Mouse (Mus musculus) layer of hippocampus, adult 9-11 months (tissue): Measurements from ENCODE around the gene Cdkn2d.
A peak's percentile ranks its signal among the peaks of the same experiment; 100 is the strongest.
"Not testable (repeated sequence)": the region's sequence is repeated elsewhere in the genome, so short reads cannot be mapped to it uniquely, and the experiment has no call there.

ENCODE experiments used
- DNase-seq: peaks from one replicate; pipeline ENCODE4 v3.0.0; 2022

The Cdkn2d gene

DNA sequence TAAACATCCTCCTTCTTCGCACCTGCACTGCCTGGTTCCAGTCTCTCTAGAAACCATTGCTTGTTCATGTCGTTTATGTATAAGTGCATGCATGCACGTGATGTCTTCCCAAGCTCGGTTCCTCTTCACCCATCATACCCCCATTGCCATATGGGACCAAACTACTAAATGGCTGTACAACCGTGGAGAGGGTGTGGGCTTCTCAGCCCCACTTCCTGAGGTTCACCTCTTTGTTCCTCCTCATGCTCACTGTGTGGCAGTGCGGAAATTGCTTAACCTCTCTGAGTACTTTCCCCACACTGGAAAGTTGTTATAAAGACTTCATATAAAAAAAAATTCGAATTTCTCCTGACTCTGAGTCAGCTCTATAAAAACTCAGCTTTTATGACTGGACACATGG, 25.5 kb upstream of the Cdkn2d start:
- no peak for DNase-seq

DNA sequence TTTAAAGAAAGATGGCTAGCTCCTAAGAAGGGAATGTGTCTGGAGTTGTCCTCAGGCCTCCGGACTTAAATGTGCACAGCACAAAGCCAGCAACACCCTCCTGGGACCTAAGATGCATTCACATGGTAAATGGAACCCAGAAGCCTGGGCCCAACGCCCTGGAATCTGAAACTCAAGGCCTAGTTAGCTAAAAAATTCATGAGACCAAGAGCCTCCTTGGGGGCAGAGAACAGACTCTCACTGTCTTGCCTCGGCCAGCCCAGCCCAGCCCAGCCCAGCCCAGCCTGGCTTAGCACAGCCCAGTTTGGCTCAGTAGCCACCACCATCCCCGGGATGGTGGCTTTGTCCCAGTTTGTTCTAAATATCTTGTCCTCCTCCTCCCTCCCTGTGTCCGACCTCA, 24.2 kb upstream of the Cdkn2d start:
- DNase-seq: no peak

DNA sequence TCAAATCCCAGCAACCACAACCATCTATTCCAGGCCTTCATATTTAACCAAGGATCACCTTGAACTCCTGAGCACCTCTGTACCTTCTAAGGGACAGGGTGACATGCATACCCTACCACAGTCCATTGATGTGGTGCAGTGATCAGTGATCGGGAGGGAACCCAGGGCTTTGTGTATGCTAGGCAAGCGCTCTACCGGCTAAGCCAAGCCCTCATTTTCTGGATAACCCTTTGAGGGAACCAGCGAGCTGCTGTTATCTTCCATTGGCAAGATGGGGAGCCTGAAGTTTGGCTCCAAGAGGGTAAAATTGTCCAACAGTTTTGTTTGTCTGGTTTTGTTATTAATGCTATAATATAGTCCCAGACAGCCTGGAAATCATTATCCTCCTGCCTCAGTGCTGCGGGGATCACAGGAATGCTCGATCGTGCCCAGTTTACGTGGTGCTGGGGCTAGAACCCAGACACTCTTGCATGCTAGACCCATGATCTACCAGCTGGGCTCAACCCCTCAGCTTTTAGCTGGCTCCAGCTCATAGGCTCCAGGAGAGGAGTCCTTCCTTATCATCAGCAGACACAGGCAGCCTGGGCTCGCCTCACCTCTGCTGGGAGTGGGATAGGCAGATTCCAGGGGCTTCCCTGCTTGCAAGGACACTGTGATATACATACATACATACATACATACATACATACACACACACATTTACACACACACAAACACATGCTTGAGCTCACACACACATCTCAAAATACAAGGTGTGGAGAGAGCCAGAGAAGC, 23.3 kb upstream of the Cdkn2d start:
- DNase-seq: no peak

DNA sequence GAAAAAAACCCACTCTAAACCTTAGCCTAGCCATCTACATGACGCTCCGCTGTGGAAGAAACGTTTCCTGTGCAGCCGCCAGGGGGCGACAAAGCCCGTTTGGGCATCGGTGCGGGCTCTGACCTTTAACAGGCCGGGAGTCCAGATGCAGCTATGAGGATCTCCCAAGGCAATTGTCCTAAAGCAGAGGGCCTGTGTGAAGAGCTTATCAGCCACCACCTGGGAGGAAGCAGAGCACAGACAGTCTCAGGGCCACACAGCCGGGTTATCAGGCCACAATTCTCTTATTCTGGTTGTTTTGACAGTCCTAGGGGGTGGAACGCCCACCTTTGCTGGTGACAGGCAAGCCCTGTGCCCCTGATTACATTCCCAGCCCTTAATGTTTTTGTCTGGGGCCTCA, 22.2 kb upstream of the Cdkn2d start:
- DNase-seq: peak; percentile 69

DNA sequence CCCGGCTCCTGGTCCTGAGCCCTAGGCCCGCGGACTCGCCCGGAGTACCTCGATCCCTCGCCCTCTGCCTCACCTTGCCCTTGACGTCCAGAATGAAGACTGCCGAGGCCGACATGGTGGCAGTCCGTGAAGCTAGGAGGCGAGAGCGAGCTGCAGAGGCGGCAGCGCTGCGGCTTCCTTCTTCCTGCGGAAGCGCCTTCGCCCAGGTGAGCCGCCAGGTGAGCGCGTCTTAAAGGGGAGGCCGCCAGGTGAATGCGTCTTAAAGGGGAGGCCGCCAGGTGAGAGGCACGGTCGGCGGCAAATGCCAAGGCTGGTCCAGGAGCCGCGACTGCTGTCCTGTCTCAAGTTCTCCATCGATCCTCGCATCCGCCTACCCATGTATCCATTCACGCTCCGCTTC, 20.9 kb upstream of the Cdkn2d start, which contains the start of gene Ap1m2:
Ap1m2 (minus strand) TSS at position 204 of the 400 bp plus-strand sequence.
- no peak for DNase-seq

DNA sequence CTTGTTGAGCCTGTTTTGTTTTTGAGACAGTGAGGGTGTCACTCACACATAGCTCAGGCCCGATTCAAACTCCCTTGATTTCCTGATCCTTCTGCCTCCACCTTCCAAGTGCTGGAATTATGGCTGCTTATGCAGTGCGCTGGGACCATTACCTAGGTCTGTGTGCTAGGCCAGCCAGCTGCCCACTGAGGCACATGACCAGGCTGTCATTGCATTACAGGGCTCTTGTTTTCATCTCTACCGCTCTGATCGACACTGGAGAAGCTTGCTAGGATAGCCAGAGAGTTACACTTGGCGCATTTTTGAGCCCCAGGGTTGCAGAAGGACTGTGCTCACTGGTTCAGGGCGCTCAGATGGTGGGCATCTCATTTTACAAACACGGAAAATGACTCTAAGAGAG, 20.5 kb upstream of the Cdkn2d start:
- DNase-seq: no peak

DNA sequence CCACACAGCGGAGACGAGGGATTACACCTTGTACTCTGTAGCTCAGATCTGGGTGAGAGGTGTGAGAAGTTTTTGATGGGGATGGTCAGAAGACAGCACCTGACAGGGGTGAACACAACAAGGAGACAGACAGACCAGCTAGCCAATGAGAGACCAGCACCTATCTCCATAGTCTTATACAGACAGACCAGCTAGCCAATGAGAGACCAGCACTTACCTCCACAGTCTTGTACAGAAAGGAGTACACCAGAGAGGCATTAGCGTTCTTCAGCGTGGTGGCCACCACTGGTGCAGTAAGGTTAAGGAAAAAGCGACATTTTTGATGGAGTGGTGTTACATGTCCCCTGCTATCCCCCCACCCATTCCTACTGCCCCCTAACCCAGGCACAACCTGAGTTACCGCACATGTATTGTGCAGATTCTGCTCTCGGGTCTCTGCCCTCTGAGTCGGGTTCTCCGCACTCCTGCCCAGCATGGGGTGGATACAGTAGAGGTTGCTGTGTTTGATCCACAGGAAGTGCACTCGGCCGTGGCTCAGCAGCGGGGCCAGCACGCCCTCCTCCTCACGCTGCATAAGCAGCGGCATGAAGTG, 18.0 kb upstream of the Cdkn2d start:
- DNase-seq: no peak

DNA sequence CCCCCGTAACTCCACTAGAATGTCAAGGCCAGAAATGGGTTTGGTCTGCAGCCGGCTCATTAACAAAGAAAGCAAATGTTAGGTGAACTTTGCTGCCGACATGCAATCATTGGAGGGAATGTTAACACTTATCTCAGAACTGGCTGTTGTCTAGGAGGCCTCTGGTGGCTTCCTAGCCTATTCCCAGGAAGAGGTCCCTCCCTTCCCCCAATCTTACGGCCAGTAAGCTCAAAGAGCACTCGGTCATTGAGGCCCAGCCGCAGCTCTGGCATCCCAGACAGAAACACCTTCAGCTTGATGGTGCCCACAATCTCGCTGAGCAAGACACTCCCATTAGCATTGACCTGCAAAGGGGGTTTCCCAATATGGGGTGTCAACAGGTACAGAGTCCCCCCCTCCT, 13.9 kb upstream of the Cdkn2d start:
- DNase-seq: no peak

DNA sequence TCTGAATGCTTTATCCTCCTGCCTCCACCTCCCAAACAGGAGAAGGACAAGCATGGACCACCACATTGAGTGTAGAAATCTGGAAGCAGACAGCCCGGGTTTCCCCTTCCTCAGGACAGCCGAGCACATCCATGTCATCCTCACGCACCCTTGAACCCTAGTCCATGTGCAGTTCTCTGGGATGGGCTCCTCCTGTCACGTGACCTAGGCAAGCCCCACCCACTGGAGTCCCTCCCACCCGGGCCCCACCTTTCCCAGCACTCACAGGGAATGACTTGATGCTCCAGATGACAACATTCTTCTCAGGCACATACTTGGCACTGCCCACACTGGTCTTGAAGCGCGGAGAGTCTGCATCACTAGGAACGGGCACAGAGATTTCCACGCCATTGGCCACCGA, 7.8 kb upstream of the Cdkn2d start:
- DNase-seq: no peak

DNA sequence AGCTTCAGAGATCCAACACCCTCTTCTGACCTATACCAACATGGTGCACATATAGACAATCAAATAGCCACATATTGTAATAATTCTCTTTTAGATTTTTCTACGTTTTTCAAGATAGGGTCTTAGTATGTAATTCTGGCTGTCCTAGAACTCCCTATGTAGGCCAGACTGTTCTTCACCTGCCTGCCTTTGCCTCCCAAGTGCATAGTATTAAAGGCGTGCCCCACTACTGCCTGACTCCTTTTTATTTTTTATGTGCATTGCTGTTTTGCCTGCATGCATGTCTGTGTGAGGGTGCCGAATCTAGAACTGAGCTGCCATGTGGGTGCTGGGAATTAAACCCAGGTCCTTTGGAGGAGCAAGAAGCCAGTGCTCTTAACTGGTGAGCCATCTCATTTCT, 1.1 kb upstream of the Cdkn2d start:
- DNase-seq: no peak

DNA sequence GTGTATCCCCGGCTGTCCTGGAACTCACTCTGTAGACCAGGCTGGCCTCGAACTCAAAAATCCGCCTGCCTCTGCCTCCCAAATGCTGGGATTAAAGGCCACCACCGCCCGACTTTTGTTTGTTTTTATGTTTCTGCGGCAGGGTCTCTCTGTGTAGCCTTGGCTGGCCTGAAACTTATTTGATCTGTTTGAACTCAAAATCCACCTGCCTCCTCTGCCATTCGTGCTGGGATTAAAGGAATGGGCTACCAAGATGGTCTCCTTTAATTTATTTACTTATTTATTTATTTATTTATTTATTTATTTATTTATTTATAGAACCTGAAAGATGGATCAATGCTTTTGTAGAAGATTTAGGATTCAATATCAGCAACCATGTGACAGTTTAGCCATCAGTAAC, 661 bp upstream of the Cdkn2d start:
- not testable (repeated sequence) for DNase-seq

DNA sequence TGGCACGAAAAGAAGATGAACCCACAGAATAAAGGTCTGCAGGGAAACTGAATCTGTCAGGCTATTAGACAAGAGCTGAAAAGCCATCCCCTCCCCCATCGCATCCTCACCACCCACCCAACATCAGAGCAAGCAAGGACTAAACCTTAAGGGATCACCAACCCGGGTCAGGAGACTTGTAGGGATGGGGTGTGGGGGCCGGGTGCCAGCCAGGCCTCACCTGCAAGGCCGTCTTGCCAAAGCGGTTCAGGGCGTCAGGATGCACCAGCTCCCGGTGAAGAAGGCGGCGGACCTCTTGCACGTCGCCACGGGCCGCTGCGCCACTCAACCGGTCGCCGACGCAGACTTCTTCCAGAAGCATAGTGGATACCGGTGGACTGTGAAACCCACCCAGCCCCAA, 618 bp downstream of the Cdkn2d start:
- no peak for DNase-seq

DNA sequence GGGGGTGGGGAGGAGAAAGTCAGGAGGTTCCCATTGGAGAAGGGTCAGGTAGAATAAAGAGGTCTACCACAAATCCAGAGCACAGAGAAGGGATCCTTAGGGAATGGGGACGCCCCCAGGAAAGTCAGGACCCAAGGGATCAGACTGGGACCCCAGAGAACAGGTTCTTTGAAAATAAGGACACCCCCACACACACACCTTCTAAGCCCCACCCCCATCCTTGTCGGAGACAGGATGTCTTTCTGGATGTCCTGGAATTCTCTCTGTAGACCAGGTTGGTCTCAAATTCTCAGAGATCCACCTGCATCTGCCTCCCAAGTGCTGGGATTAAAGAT, 1.9 kb downstream of the Cdkn2d start:
- no peak for DNase-seq

DNA sequence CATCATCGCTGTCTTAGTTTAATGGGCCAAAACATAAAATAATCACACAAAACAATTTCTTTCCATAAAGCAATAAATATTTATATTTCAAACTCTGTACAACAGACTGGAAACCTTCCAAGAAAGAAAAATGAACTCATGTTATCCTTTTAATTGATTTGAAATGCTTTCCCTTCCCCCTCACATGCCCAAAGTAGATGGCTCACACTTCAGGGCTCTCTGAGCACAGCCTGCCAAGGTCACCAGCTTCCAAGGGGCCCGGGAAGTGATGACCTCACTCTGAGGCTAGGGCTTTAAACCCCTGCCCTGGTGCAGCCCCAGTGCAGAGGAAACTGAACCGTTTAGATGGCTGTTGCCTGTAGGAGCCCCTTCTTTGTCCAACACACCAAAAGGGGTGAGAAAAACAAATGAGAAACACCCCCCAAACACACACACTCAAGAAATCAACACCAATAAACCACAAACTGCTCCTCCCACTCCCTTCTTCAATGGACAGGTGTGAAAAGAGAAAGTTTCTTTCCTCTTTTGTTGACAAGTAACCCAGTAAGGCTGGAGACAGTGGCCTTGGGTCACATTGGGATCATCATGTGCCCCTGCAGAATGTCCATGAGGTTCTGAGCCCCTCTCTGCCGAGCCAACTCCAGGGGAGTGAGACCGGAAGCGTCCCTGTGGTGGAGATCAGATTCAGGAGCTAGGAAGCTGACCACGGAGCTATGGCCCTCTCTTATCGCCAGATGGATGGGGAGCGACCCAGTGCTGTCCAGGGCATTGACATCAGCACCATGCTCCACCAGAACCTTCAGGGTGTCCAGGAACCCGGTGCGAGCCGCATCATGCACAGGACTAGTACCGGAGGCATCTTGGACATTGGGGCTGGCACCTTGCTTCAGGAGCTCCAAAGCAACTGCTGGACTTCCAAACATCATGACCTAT, 2.5 kb downstream of the Cdkn2d start:
- no peak for DNase-seq

DNA sequence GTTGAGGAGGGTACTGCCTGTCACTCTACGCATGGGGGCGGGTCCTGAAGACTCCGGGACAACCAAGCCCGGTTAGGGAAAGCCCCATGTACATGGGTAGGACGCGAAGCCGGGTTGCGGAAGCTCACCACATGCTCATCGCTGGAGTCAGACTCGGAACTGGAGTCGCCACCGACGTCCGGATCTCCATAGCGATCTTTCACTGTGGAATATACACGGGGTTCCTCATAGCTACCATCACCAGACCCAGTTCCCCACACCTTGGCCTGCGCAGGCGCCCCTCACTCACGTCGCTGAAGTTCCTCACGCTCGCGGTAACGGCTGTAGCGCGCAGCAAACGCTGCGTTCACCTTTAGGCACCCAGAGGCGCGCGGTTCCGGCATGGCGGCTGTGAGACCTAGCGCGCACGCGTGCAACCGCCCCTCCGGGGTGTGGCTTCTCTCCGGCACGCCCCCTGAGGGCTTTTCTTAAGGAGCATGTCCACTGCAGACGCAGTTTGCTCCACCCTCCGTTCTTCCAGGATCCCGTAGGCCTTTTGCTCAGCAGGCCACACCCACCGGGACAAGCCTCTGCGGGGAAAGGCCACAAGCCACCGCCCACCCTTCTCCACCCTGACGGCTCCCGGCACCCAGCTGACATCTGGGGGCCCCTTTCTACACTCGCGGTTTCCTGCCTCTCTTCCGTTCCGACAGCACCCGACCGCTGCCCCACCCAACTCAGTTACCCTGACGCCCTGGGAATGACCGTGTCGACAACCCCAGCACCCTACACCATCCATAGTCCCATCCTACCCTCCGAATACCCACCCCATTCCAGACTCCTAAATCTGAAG, 3.4 kb downstream of the Cdkn2d start, which contains the start of gene Kri1:
Kri1 (minus strand) TSS at position 399 of the 832 bp plus-strand sequence.
- peak; percentile 98 for DNase-seq

DNA sequence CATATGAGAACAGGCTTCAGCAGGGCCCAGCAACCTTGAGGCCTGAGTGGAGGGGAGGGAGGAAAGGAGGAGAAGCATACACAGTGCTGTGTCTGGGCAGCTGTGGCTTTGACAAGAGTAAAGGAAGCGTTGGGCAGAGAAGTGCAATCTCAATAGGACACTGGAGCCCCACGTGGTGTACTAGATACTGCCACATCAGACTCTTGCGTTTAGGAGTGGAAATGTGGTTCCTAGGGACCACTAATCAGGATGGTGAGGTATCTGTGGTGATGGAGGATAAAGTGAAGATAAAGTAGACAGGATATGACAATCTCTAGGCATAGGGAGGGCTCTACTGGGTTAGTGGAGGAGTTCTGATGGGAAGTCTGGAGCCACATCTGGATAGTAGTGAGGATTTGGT, 4.5 kb downstream of the Cdkn2d start:
- no peak for DNase-seq

DNA sequence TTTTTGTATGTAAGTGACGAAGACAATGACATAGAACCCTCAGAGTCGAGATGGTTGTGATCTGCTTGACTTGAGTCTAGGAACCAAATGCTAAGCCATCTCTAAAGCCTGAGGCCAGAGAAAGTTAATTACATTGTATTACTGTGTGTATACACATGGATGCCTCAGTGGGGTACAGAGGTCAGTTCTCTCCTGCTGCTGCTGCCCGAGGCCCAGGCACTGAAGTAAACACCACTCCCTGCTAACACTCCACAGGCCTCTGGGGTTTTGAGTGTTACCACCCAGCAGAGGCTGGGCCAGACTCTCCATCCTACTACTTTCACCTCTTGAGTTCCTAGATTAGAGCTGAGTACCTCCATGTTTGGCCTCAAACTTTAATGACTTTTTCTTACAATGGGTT, 7.2 kb downstream of the Cdkn2d start:
- DNase-seq: no peak

DNA sequence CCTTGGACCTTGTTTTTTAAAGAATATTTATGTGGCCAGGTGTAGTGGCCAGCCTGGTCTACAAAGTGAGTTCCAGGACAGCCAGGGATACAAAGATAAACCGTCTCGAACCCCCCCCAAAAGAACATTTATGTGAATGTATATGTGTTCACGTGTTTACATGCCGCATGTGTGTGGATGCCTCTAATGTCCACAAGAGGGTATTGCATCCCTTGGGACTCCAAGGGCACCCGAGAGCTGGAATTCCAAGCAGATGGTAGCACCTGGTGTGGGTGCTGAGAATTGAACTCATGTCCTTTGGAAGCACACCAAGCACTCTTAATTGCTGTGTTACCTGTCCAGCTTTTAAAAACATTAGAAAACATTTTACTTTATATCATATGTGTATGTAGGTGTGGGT, 7.6 kb downstream of the Cdkn2d start:
- no peak for DNase-seq

DNA sequence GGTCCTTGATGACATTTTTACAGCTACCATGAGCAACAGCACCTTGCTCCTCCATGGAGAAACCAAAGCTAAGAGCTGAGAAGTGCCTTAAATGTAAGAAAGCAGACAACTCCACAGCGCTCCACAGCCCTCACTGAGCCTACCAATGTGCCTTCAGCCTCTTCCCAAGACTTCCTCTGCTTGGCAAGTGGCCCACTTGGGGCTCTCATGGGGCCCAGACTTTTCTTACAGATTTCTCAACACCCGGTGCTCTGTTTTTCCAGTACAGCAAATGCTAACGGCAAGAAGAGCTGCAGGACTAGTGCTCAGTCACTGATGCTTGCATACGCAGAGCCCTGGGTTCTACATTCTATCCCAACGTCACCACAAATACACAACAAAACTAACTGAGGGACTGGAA, 13.4 kb downstream of the Cdkn2d start:
- DNase-seq: no peak

DNA sequence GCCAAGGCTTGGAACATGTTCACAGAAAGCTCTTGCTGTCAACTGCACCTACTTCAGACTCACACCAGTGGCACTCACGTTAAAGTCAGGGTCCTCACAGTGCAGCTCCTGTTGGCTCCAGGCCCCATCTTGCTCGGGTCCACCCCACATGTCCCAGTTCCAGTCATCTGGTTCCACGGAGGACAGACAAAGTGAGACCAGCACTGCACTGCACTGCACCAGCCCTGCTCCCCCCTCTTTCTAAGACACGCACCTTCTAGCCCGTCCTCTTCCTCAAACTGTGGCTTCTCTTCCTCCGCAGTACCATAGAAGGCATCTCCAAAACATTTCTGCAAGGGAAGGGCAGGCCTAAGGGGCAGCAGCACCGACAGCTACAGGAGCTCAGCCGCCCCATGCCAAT, 14.9 kb downstream of the Cdkn2d start:
- no peak for DNase-seq

DNA sequence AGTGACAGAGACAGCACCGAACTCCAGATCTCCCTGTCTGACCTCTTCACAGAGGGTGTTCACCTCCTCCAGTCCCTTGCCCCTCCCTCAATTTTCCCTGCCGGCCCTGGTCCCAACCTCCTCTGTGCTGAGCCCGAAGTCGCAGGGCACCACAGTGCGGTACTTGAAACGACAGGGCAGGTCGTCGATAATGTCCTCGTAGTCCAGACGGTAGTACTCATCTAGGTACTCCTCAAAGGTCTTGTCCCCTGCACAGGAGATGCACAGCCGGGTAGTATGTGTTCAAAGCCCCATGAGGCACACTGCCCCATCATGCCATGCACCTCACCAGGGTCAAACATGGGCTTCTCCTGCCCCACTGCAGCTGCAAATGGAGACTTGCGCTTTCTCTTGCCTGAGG, 15.5 kb downstream of the Cdkn2d start:
- DNase-seq: no peak

DNA sequence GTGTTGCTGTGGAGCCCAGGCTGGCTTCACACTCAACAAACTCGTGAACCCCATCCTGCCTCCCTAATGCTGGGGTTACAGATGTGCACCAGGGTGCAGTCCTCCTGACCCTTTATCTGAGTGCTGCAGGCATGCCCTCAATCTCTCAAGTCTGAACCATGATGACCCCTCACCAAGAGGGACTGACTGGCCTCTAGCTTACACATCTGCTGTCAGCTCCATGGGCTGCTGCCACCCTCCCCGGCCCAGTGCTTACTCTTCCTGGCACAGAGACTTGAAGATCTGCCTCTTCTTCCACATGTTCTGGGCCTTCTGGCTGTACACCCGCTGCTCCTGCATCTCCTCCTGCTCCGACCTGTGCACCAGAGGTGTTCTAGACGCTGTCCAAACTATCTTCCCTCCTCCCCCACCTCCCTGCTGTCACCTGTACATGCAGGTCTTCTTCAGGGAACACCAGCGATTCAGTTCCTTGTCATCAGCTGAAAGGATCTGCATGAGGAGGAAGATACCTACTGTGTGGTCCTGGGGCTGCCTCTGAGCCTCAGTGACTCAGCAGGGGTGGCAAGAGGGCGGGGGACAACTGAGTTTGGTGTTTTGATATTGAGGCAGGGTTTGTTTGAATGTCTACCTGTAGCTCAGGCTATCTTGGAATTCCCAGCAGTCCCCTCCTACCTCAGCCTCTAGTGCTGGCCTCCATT, 16.0 kb downstream of the Cdkn2d start:
- no peak for DNase-seq
